Mouse (Mus musculus) yolk sac, embryonic 10.5 days (tissue): ENCODE results near the gene Cttnbp2nl.
A peak's percentile ranks its signal among the peaks of the same experiment; 100 is the strongest.

Experiments
- DNase-seq: peaks from one replicate; pipeline ENCODE4 v3.0.0-alpha.2; 2017; ENCODE audit warnings: low spot score

Gene Cttnbp2nl

GRCm38 (mm10) chr3:105014908-105015307, 38.0 kb downstream of the Cttnbp2nl start:
- DNase-seq = no peak

- no peak for DNase-seq
These were observed 40.1 kb downstream of the Cttnbp2nl start for GRCm38 (mm10) chr3:105012696-105013313.

DNA sequence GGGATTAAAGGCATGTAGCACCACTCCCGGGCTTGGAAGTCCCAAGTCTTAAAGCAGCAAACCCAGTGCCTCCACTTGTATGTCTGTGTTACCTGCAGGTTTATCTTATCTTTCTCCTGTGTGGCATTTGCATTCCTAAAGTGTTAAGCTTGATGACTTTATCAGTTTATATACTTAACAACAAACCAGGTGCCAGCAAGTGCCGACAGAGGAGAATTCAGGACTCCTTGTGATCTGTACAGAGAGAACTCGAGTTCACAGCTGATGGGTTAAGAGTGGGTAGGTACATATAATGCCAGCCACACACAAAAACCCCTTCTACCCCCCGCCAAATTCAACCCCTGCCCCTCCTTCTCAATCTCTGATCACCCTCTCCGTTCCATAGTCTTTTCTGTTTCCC, 41.1 kb downstream of the Cttnbp2nl start:
- DNase-seq = no peak

GRCm38 (mm10) chr3:105010681-105011339, 42.1 kb downstream of the Cttnbp2nl start:
- DNase-seq = no peak

GRCm38 (mm10) chr3:105008070-105008469, 44.9 kb downstream of the Cttnbp2nl start:
- peak; percentile 59 for DNase-seq

GRCm38 (mm10) chr3:105006101-105006500, 46.8 kb downstream of the Cttnbp2nl start:
- no peak for DNase-seq

DNA sequence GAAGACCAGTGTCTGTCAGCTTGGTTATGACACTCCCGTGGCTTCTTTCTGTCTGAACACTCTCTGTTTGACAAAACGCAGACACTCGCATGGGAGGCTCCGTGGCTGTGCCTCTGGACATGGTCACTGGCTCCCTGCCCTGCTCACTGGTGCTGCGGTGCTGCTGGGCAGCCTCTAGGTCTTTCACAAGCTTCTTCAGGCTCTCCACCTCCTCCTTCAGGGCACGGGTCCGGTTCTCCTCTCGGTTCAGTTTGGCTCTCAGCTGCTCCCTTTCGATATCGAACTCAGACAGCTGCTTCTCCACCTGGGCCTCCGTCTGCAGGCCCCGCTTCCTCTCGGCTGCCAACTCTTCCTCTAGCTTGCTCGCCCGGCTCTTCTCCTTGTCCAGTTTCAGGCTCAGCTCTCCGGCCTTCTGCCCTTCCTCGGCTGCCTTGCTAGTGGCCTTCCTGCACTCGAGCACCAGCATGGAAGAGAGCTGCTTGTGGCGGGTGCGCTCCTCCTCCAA, 47.3 kb downstream of the Cttnbp2nl start:
- no peak for DNase-seq

GRCm38 (mm10) chr3:105005011-105005410, 47.9 kb downstream of the Cttnbp2nl start:
- DNase-seq = no peak

DNA sequence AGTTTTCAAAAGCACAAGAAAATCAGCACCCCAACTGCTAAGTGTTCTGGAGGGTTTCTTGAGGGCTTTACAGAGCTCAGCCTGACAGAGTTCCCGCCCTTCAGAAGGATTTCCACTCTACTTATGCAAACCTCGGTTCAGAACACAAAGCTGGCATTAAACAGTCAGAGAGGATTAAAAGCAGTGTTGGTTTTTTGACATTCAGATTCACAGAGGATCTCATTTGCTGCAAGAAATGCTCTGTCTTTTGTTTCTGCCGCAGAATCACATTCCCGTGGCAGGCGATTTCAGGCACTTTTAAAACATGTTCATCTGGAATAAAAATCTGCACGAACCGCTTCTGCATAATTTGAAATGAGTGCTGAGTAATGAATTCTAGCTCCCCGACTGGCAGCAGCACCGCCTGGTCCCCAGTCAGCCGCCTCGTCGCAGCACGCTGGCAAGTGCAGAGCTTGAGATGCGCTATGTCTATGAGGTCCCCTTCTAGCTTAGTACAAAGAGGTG, 48.9 kb downstream of the Cttnbp2nl start:
- no peak for DNase-seq

DNA sequence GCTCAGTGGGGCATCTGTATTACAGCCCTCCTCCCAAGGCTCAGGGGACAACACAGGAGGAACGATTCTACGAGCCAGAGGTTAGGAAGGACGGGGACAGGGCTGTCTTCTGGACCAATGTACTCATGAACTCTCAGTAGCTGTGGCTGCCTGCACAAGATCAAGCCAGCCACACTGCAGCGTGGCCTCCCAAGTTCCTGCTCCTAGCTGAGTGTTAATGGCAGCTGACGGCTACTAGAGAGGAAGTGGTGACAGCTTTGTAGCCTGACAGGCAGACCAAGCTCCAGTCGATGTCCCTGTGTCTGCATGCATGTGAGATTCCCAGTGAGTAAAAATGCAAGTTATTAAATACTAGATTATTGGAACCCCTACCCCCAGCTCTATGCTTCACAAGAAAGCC, 51.6 kb downstream of the Cttnbp2nl start:
- no peak for DNase-seq

- no peak for DNase-seq
These were observed 52.4 kb downstream of the Cttnbp2nl start for GRCm38 (mm10) chr3:105000561-105000960.

- DNase-seq = no peak
These were observed 55.4 kb downstream of the Cttnbp2nl start for GRCm38 (mm10) chr3:104997563-104997962.

GRCm38 (mm10) chr3:104995707-104996106, 57.2 kb downstream of the Cttnbp2nl start:
- no peak for DNase-seq

- DNase-seq = no peak
These were observed 58.5 kb downstream of the Cttnbp2nl start for GRCm38 (mm10) chr3:104994415-104994841.

DNA sequence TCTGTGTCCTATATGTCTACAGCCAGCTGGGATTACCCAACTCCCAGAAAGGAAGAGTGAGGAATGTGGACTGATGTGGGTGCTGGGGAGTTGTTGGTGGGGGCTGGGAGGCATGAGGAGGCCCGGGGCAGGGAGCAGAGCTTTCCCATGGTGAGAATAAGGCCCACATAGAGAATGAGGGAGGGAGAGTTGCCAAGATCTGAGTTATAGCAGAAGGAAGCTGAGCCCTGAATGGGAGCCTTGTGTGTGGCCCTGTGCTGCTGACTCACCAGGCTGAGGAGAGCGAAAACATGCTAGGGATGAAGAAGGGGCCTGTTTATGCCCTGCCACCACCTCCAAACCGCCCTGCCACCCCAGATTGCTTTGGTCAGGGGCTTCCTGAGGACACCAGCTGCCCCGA, 59.1 kb downstream of the Cttnbp2nl start:
- DNase-seq = no peak

DNA sequence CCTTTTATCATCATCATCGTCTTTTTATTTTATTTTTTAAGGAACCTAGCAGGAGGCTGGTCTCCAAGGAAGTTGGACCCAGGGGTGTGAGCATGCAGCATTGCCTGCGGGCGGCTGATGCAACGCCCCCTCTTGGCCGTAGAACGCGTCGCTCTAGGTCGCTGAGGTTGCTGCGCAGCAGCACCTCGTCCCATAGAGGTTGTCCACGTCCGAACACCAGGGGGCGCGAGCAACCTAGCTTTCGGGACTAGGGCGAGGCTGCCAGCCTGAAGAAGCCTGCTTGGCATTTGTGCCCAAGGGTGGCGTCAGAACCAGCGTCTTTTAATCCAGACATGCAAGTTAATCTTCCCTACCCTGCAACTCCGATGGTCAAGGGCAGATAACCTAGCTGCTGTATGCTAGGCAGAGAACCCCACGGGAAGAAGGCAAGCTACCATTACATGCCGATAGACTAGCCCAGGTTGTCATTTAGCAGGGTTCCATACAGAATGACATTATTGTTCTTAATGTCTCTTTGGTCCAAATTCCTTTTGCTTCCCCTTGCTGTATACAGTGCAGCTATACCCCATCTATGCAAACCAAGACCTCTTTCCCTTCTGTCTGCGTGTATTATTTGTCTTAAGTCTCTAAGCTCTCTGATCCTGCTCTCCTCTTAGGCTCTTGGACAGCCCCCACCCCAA, 60.1 kb downstream of the Cttnbp2nl start:
- DNase-seq = peak; percentile 58

DNA sequence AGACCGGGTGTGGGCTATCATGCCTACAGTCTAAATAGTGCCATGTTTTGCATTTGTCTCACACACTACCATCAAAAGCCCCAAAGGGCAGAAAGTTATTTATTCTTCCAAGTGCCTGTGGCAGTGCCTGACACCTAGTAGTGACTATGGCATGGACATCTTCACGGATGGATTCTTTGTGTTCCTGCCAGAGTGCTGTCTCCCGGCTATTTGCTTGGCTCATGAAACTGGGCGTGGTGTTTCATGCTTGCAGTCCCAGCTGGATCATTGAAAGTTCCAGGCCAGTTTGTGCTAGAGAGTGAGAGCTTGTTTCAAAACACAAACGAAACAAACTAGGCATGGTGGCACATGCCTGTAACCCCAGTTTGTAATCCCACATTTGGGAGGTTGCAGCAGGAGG, 61.2 kb downstream of the Cttnbp2nl start:
- no peak for DNase-seq

GRCm38 (mm10) chr3:104987884-104988283, 65.1 kb downstream of the Cttnbp2nl start:
- DNase-seq = no peak

GRCm38 (mm10) chr3:104979735-104980134, 73.2 kb downstream of the Cttnbp2nl start:
- no peak for DNase-seq

- peak; percentile 79 for DNase-seq
These were observed 85.2 kb downstream of the Cttnbp2nl start for GRCm38 (mm10) chr3:104967548-104968300.

DNA sequence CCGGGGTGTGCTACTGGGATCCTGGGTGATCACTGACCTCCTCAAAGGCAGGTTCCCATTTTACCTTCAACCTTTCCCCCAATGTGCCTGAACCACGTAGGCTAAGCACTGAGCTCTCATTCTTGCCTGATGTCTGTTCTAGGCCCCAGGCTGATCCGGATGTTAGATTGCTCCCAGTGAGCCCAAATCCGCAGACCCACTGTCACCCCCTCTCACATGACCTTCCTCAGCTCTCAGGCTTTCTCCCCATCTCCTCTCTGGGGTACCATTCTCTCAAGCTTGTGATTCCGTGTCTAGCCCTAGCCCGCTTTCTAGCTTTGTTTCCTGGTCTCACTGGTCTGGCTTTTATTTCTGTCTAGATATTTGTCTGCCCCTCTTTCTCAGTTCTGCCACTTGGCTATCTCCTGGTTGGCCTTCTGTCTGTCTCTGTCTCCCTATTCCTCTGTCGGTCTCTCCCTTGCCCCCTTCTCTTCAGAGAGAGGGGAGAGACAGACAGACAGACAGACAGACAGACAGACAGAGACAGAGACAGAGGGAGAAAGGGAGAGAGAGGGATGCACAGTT, 86.9 kb downstream of the Cttnbp2nl start:
- DNase-seq = no peak
